Mouse (Mus musculus) myocyte (in vitro differentiated cells): ENCODE measurements around the gene Inka1.

Source experiments
- E2F4 ChIP-seq: IDR thresholded peaks from one replicate; pipeline ENCODE4 v1.6.1; 2011; ENCODE audit warnings: mild to moderate bottlenecking, control low read depth, moderate library complexity; ENCODE audit not compliant: insufficient read depth
- MAX ChIP-seq: IDR thresholded peaks from one replicate; pipeline ENCODE4 v1.6.1; 2011; ENCODE audit warnings: low read depth, mild to moderate bottlenecking, control low read depth
- MYOD1 ChIP-seq, 3 experiments: IDR thresholded peaks; one replicate each; pipeline ENCODE4 v1.6.1; 2011; ENCODE audit warnings: control low read depth in 2 of 3, low read depth in 2 of 3, mild to moderate bottlenecking in 2 of 3, moderate library complexity in 1 of 3; ENCODE audit not compliant: insufficient read length in 2 of 3, control insufficient read depth in 1 of 3
- MYOG ChIP-seq, 3 experiments: IDR thresholded peaks; one replicate each; pipeline ENCODE4 v1.6.1; 2011; ENCODE audit warnings: control low read depth in 2 of 3, low read depth in 2 of 3, mild to moderate bottlenecking in 2 of 3; ENCODE audit not compliant: insufficient read length in 2 of 3, control insufficient read depth in 1 of 3, insufficient read depth in 1 of 3
- POLR2A ChIP-seq: IDR thresholded peaks from one replicate; pipeline ENCODE4 v1.6.1; 2011; ENCODE audit warnings: low read depth, mild to moderate bottlenecking, control low read depth, moderate library complexity; ENCODE audit not compliant: insufficient read length
- POLR2AphosphoS2 ChIP-seq: IDR thresholded peaks from one replicate; pipeline ENCODE4 v1.6.1; 2011; ENCODE audit warnings: low read depth, control low read depth; ENCODE audit not compliant: insufficient read length
- REST ChIP-seq: IDR thresholded peaks from one replicate; pipeline ENCODE4 v1.6.1; 2011; ENCODE audit warnings: mild to moderate bottlenecking, control low read depth, moderate library complexity; ENCODE audit not compliant: insufficient read depth, insufficient read length
- TCF12 ChIP-seq: IDR thresholded peaks from one replicate; pipeline ENCODE4 v1.6.1; 2011; ENCODE audit warnings: mild to moderate bottlenecking, control low read depth; ENCODE audit not compliant: poor library complexity, insufficient read depth, severe bottlenecking
- TCF3 ChIP-seq: IDR thresholded peaks from one replicate; pipeline ENCODE4 v1.6.1; 2011; ENCODE audit warnings: low read depth, control low read depth; ENCODE audit not compliant: insufficient read length
- USF1 ChIP-seq: IDR thresholded peaks from one replicate; pipeline ENCODE4 v1.6.1; 2011; ENCODE audit warnings: low read depth, mild to moderate bottlenecking, control low read depth, moderate library complexity

DNA sequence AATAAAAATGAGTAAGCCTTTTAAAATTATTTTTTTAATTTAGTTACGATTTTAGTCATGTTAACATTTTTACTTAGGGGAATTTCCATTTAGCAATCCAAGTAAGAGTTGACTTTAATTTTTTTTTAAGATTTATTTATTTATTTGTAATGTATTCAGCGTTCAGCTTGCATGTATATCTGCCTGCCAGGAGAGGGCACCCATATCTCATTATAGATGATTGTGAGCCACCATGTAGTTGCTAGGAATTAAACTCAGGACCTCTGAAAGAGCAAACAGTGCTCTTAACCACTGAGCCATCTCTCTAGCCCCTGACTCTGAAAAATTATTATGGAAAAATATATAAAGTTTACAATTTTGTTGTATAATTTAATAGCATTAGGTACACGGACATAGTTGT is 40.9 kb upstream of the Inka1 start:
- no peak for TF ChIP-seq USF1
- TF ChIP-seq POLR2A, result no peak
- TF ChIP-seq MAX, result no peak
- TF ChIP-seq TCF12, result no peak
- TF ChIP-seq MYOD1 (IDR thresholded peaks at IDR 0.05; ENCODE audit: control insufficient read depth in 1 of 3, insufficient read length in 2 of 3, low read depth in 2 of 3), result no peak
- TF ChIP-seq REST, result no peak
- no peak for TF ChIP-seq E2F4
- no peak for TF ChIP-seq MYOG (IDR thresholded peaks at IDR 0.05; ENCODE audit: control insufficient read depth in 1 of 3, insufficient read depth in 1 of 3, insufficient read length in 2 of 3, low read depth in 2 of 3)
- no peak for TF ChIP-seq TCF3
- TF ChIP-seq POLR2AphosphoS2, result no peak
